Mouse (Mus musculus) liver, embryonic 14.5 days (tissue): ENCODE measurements around the gene Olfr655. TPM values are rescaled to one million over a fixed set of nuclear protein-coding genes. Genes with fewer than 3 reads are reported as not detected.

Experiments used
- ATAC-seq: fragments of 200-750 bp; cut with Nextera tagmentation; 2 replicates; pipeline ENCODE4 v1.8.0; 2017; ENCODE audit warnings: moderate number of reproducible peaks, mild to moderate bottlenecking, moderate library complexity; ENCODE audit not compliant: insufficient read depth
- DNase-seq, 3 experiments: peaks; one replicate each; pipeline ENCODE4 v3.0.0-alpha.2; 2012 to 2013; ENCODE audit warnings: low read depth in 3 of 3, low spot score in 3 of 3
- H3K27ac ChIP-seq: fragments of 300-500 bp; sonication (generic); 2 replicates; pipeline ENCODE4 v1.5.1; 2014; ENCODE audit warnings: moderate library complexity, mild to moderate bottlenecking, control low read depth, inconsistent platforms
- H3K27me3 ChIP-seq: fragments of 300-500 bp; sonication (generic); 2 replicates; pipeline ENCODE4 v1.6.1; 2014; ENCODE audit warnings: mild to moderate bottlenecking, low read length, moderate library complexity; ENCODE audit not compliant: control insufficient read depth, insufficient read depth
- H3K36me3 ChIP-seq: fragments of 300-500 bp; sonication (generic); replicated peaks from 2 replicates; pipeline ENCODE4 v1.6.1; 2014; ENCODE audit warnings: low read depth; ENCODE audit not compliant: control insufficient read depth, insufficient read depth
- H3K4me1 ChIP-seq, 2 experiments: fragments of 200-500 bp in 1 of 2; fragments of 300-500 bp in 1 of 2; sonication (generic) in 1 of 2; replicated peaks; 2 replicates each; pipeline ENCODE4 v1.6.1; 2012 to 2014; ENCODE audit warnings: antibody characterized with exemption in 1 of 2, inconsistent platforms in 1 of 2, low read length in 1 of 2; ENCODE audit not compliant: control insufficient read depth in 2 of 2, insufficient read depth in 2 of 2
- H3K4me2 ChIP-seq: fragments of 300-500 bp; sonication (generic); 2 replicates; pipeline ENCODE4 v1.6.1; 2014; ENCODE audit warnings: low read depth, mild to moderate bottlenecking, control low read depth, moderate library complexity
- H3K4me3 ChIP-seq, 2 experiments: fragments of 200-500 bp in 1 of 2; fragments of 300-500 bp in 1 of 2; sonication (generic) in 1 of 2; 2 replicates each; pipeline ENCODE4 v1.5.1; 2012 to 2014; ENCODE audit warnings: low read depth in 2 of 2, low read length in 2 of 2, mild to moderate bottlenecking in 2 of 2, control low read depth in 1 of 2, inconsistent platforms in 1 of 2, moderate library complexity in 1 of 2; ENCODE audit not compliant: insufficient read depth in 1 of 2
- H3K9ac ChIP-seq: fragments of 300-500 bp; sonication (generic); replicated peaks from 2 replicates; pipeline ENCODE4 v1.6.1; 2014; ENCODE audit warnings: mild to moderate bottlenecking, control low read depth, moderate library complexity
- H3K9me3 ChIP-seq: fragments of 300-500 bp; sonication (generic); 2 replicates; pipeline ENCODE4 v1.6.1; 2016; ENCODE audit warnings: low read length, mixed read lengths; ENCODE audit not compliant: control insufficient read depth
- CTCF ChIP-seq: IDR thresholded peaks from 2 replicates; pipeline ENCODE4 v1.5.1; 2016; ENCODE audit warnings: antibody characterized with exemption, low read depth, control low read depth
- EP300 ChIP-seq: IDR thresholded peaks from 2 replicates; pipeline ENCODE4 v1.6.1; 2016; ENCODE audit warnings: antibody characterized with exemption, low read depth
- WGBS: fragments of 180-500 bp; shearing (Covaris S2); extraction: QIAGEN DNeasy Blood & Tissue Kit; methylation state at CpG from one replicate; pipeline ENCODE4 v1.1.7; 2014; ENCODE audit not compliant: insufficient replicate concordance; 5-methylcytosine and 5-hydroxymethylcytosine counted together
- polyA plus RNA-seq, 2 experiments: library from polyadenylated mRNA; depleted of rRNA in 1 of 2; stranded (reverse) in 1 of 2; unstranded in 1 of 2; fragments of >200 nt; fragmentation: Nextera tagmentation in 1 of 2; extraction: Ambion mirVana in 1 of 2; gene quantifications; 2 replicates each; pipeline versions ENCODE4 v1.2.1 to v1.2.3; 2012 to 2014

Olfr655 gene
- polyA plus RNA-seq, 2 experiments: not detected

GRCm38 (mm10) chr7:104577014-104577413, 24.6 kb downstream of the Olfr655 start, which contains the start of gene Olfr653:
Olfr653 (plus strand) TSS chr7:104577314.
- no peaks in the 10 kb centered on the region for H3K4me1 ChIP-seq
- no peak for ATAC-seq
- H3K4me3 ChIP-seq: no peak within 1 kb of the TSS
- H3K4me2 ChIP-seq: no peak within 1 kb of the TSS
- TF ChIP-seq EP300: no peak
- no peak for TF ChIP-seq CTCF
- DNase-seq: no peak
- no peaks in the 10 kb centered on the region for H3K27me3 ChIP-seq
- no peaks in the 10 kb centered on the region for H3K36me3 ChIP-seq
- H3K27ac ChIP-seq: no peak within 1 kb of the TSS
- no peak within 1 kb of the TSS for H3K9ac ChIP-seq
- WGBS: 39% methylated on average over 2 of the region's 2 CpGs
- no peaks in the 10 kb centered on the region for H3K9me3 ChIP-seq

GRCm38 (mm10) chr7:104560601-104561000, 41.0 kb downstream of the Olfr655 start, which contains the start of gene Olfr652:
Olfr652 (plus strand) TSS chr7:104560901.
- TF ChIP-seq CTCF: no peak
- TF ChIP-seq EP300: no peak
- H3K4me3 ChIP-seq: no peak within 1 kb of the TSS
- H3K27me3 ChIP-seq: no peaks in the 10 kb centered on the region
- H3K4me1 ChIP-seq: no peaks in the 10 kb centered on the region
- H3K27ac ChIP-seq: no peak within 1 kb of the TSS
- H3K36me3 ChIP-seq: no peaks in the 10 kb centered on the region
- no peaks in the 10 kb centered on the region for H3K9me3 ChIP-seq
- ATAC-seq (no peak), DNase-seq (no peak)
- H3K4me2 ChIP-seq: no peak within 1 kb of the TSS
- H3K9ac ChIP-seq: no peak within 1 kb of the TSS

- WGBS: 46% methylated on average over 1 of the region's 1 CpGs
- H3K27me3 ChIP-seq: no peaks in the 10 kb centered on the region
- no peak for ATAC-seq
These were observed 48.9 kb downstream of the Olfr655 start for GRCm38 (mm10) chr7:104552700-104553099.

GRCm38 (mm10) chr7:104549833-104550232, 51.7 kb downstream of the Olfr655 start, which contains the start of gene Olfr651:
Olfr651 (plus strand) TSS chr7:104550133.
- no peaks in the 10 kb centered on the region for H3K36me3 ChIP-seq
- DNase-seq (no peak), ATAC-seq (no peak)
- no peak within 1 kb of the TSS for H3K9ac ChIP-seq
- H3K27ac ChIP-seq: no peak within 1 kb of the TSS
- no peaks in the 10 kb centered on the region for H3K27me3 ChIP-seq
- no peak for TF ChIP-seq CTCF
- no peak for TF ChIP-seq EP300
- 59% methylated on average over 5 of the region's 5 CpGs for WGBS
- H3K4me3 ChIP-seq: no peak within 1 kb of the TSS
- H3K9me3 ChIP-seq: no peaks in the 10 kb centered on the region
- no peak within 1 kb of the TSS for H3K4me2 ChIP-seq
- H3K4me1 ChIP-seq: no peaks in the 10 kb centered on the region

More at GRCm38 (mm10) chr7:104552700-104553099, 48.9 kb downstream of the Olfr655 start:
- Histone ChIP-seq H3K27ac (no peak overlapping the region), H3K4me3 (no peak overlapping the region), H3K9ac (no peak overlapping the region), H3K9me3 (no peaks in the 10 kb centered on the region), H3K4me1 (no peaks in the 10 kb centered on the region), H3K4me2 (no peak overlapping the region), H3K36me3 (no peaks in the 10 kb centered on the region)
- TF ChIP-seq EP300 (no peak), CTCF (no peak)
- no peak for DNase-seq

Other genes with a start within 250 kb of the Olfr655 start
- 1.0 and 1.7 TPM in 2 replicates for gene Trim12c, start 248.4 kb downstream of the Olfr655 start, polyA plus RNA-seq (2012; rRNA removed)
- 0.52 and 0.61 TPM in 2 replicates for gene Trim12c, start 248.4 kb downstream of the Olfr655 start, polyA plus RNA-seq (2014; fragmentation: Nextera tagmentation; extraction: Ambion mirVana)
- gene Trim30b, start 231.9 kb downstream of the Olfr655 start, polyA plus RNA-seq (2012; rRNA removed): 0.10 and 0.19 TPM in 2 replicates
- 0.09 and 0.27 TPM in 2 replicates for gene Trim30b, start 231.9 kb downstream of the Olfr655 start, polyA plus RNA-seq (2014; fragmentation: Nextera tagmentation; extraction: Ambion mirVana)
- 0.10 and 0.19 TPM in 2 replicates for gene Trim30c, start 200.9 kb downstream of the Olfr655 start, polyA plus RNA-seq (2012; rRNA removed)
- gene Trim30c, start 200.9 kb downstream of the Olfr655 start, polyA plus RNA-seq (2014; fragmentation: Nextera tagmentation; extraction: Ambion mirVana): 0.15 and 0.20 TPM in 2 replicates
- gene Trim30a, start 136.6 kb downstream of the Olfr655 start, polyA plus RNA-seq (2012; rRNA removed): 1.0 and 1.5 TPM in 2 replicates
- gene Trim30a, start 136.6 kb downstream of the Olfr655 start, polyA plus RNA-seq (2014; fragmentation: Nextera tagmentation; extraction: Ambion mirVana): 1.9 and 2.0 TPM in 2 replicates
- gene Trim30d, start 93.9 kb downstream of the Olfr655 start, polyA plus RNA-seq (2012; rRNA removed): 0.28 and 0.58 TPM in 2 replicates
- 0.48 and 0.53 TPM in 2 replicates for gene Trim30d, start 93.9 kb downstream of the Olfr655 start, polyA plus RNA-seq (2014; fragmentation: Nextera tagmentation; extraction: Ambion mirVana)
- gene Olfr651, start 51.6 kb downstream of the Olfr655 start, polyA plus RNA-seq (2012; rRNA removed): not detected in 2 replicates
- not detected in 2 replicates for gene Olfr651, start 51.6 kb downstream of the Olfr655 start, polyA plus RNA-seq (2014; fragmentation: Nextera tagmentation; extraction: Ambion mirVana)
- not detected in 2 replicates for gene Olfr652, start 40.9 kb downstream of the Olfr655 start, polyA plus RNA-seq (2012; rRNA removed)
- gene Olfr652, start 40.9 kb downstream of the Olfr655 start, polyA plus RNA-seq (2014; fragmentation: Nextera tagmentation; extraction: Ambion mirVana): not detected in 2 replicates
- gene Olfr653, start 24.5 kb downstream of the Olfr655 start, polyA plus RNA-seq (2012; rRNA removed): not detected in 2 replicates
- gene Olfr653, start 24.5 kb downstream of the Olfr655 start, polyA plus RNA-seq (2014; fragmentation: Nextera tagmentation; extraction: Ambion mirVana): not detected in 2 replicates
- gene Olfr654, start 14.8 kb downstream of the Olfr655 start, polyA plus RNA-seq (2012; rRNA removed): not detected in 2 replicates
- gene Olfr654, start 14.8 kb downstream of the Olfr655 start, polyA plus RNA-seq (2014; fragmentation: Nextera tagmentation; extraction: Ambion mirVana): not detected in 2 replicates
- gene Olfr656, start 12.2 kb upstream of the Olfr655 start, polyA plus RNA-seq (2012; rRNA removed): not detected in 2 replicates
- gene Olfr656, start 12.2 kb upstream of the Olfr655 start, polyA plus RNA-seq (2014; fragmentation: Nextera tagmentation; extraction: Ambion mirVana): not detected in 2 replicates
- gene Olfr657, start 23.0 kb upstream of the Olfr655 start, polyA plus RNA-seq (2012; rRNA removed): not detected in 2 replicates
- gene Olfr657, start 23.0 kb upstream of the Olfr655 start, polyA plus RNA-seq (2014; fragmentation: Nextera tagmentation; extraction: Ambion mirVana): not detected in 2 replicates
- gene Olfr658, start 45.5 kb upstream of the Olfr655 start, polyA plus RNA-seq (2012; rRNA removed): not detected in 2 replicates
- gene Olfr658, start 45.5 kb upstream of the Olfr655 start, polyA plus RNA-seq (2014; fragmentation: Nextera tagmentation; extraction: Ambion mirVana): not detected in 2 replicates
- gene Olfr659, start 65.0 kb upstream of the Olfr655 start, polyA plus RNA-seq (2012; rRNA removed): not detected in 2 replicates
- not detected in 2 replicates for gene Olfr659, start 65.0 kb upstream of the Olfr655 start, polyA plus RNA-seq (2014; fragmentation: Nextera tagmentation; extraction: Ambion mirVana)
- not detected in 2 replicates for gene Olfr661, start 84.7 kb upstream of the Olfr655 start, polyA plus RNA-seq (2012; rRNA removed)
- gene Olfr661, start 84.7 kb upstream of the Olfr655 start, polyA plus RNA-seq (2014; fragmentation: Nextera tagmentation; extraction: Ambion mirVana): not detected in 2 replicates
- not detected in 2 replicates for gene Usp17le, start 175.7 kb upstream of the Olfr655 start, polyA plus RNA-seq (2012; rRNA removed)
- gene Usp17le, start 175.7 kb upstream of the Olfr655 start, polyA plus RNA-seq (2014; fragmentation: Nextera tagmentation; extraction: Ambion mirVana): not detected in 2 replicates
- gene Usp17lb, start 240.8 kb upstream of the Olfr655 start, polyA plus RNA-seq (2012; rRNA removed): not detected in 2 replicates
- gene Usp17lb, start 240.8 kb upstream of the Olfr655 start, polyA plus RNA-seq (2014; fragmentation: Nextera tagmentation; extraction: Ambion mirVana): not detected in 2 replicates